Mouse (Mus musculus): Measurements from ENCODE around the gene Zfp248. TPM values are rescaled to one million over a fixed set of nuclear protein-coding genes. Genes with fewer than 3 reads are reported as not detected.

The Zfp248 gene
- total RNA-seq, 1 experiment from 2014 or later: 5.2 TPM

Small RNA genes lying within 50 kb of the gene (microRNA-seq; reads per million reads assigned to microRNA genes)
- gene Gm25953: 0 reads per million in 2 experiments

Other genes starting within 250 kb of the Zfp248 start
- gene Bms1, start 36.1 kb downstream of the Zfp248 start, total RNA-seq (2021): 30.3 and 30.9 TPM in 2 replicates
- 4.1 and 4.7 TPM in 2 replicates for gene Zfp9, start 23.8 kb upstream of the Zfp248 start, total RNA-seq (2021)
- 5.5 and 6.8 TPM in 2 replicates for gene Ankrd26, start 106.7 kb upstream of the Zfp248 start, total RNA-seq (2021)